Mouse (Mus musculus): ENCODE measurements around the gene Lbhd1.
"Not testable (repeated sequence)": the region's sequence is repeated elsewhere in the genome, so short reads cannot be mapped to it uniquely, and the experiment has no call there.

Gene Lbhd1

DNA sequence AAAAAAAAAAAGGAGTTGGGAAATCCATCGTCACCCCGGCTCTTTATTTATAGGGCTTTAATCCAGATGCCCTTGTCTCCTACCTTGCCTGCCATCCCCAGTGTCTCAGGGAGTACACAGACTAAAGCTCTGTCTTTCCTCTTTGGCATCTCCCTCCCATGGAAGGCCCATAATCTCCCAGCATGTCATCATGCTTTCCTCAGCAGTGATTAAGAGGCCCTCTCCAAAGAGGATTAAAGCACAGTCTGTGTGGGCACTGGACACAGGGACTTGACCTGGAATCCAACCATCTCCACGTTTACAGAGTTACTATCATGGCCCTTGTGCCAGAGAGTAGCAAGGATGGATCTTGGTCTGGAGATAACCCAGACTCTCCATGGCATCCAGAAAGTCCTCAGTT, at the start of gene Lbhd1, which contains the start of gene Gm49403:
Gene Lbhd1, plus strand, starts transcription at position 117 of the 400 bp plus-strand sequence.
Gene Gm49403, plus strand, starts transcription at position 315 of the 400 bp plus-strand sequence.
- no peak for DNase-seq (ENCODE audit: low spot score)

DNA sequence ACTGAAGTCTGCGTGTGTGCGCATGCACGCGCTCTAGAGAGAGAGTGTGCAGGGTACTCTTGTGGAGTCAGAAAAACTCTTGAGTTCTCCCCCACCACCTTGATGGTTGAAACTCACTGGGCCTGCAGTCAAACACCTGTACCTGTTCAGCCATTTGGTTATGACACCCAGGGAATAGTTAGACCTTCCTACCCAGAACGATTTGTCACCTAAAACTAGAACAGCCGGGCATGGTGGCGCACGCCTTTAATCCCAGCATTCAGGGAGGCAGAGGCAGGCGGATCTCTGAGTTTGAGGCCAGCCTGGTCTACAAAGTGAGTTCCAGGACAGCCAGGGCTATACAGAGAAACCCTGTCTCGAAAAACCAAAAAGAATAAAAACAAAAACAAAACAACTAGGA, 47.2 kb upstream of the Lbhd1 start:
- DNase-seq (ENCODE audit: low spot score): not testable (repeated sequence)

DNA sequence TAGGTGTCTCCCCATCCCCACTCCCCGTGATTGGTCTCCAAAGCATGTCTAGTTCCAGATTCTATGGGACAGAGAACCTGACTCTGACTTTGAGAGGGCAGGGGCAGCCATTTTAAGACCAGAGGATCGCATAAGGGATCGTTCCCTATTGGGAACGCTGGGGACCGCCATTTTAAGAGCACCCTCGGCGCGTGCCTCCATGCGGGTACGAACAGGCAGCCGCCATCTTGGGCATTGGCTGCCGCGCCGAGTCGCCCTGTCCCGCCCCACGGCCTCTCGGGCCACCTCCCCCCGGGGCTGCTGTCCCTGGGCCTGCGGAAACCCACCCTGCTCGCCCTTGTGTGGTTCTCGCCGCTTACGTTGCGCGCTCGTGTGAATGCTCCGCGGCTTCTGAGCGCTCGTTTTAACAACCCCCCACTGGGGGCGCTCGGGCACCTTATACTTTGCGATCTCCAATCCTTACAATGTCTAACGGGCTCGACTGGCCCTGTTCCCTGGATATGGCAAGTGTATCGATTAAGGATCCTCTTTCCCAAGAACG, 46.2 kb upstream of the Lbhd1 start, which contains the start of gene Bscl2:
Gene Bscl2, plus strand, starts transcription at position 217 of the 541 bp plus-strand sequence.
- no peak for DNase-seq (ENCODE audit: low spot score)

DNA sequence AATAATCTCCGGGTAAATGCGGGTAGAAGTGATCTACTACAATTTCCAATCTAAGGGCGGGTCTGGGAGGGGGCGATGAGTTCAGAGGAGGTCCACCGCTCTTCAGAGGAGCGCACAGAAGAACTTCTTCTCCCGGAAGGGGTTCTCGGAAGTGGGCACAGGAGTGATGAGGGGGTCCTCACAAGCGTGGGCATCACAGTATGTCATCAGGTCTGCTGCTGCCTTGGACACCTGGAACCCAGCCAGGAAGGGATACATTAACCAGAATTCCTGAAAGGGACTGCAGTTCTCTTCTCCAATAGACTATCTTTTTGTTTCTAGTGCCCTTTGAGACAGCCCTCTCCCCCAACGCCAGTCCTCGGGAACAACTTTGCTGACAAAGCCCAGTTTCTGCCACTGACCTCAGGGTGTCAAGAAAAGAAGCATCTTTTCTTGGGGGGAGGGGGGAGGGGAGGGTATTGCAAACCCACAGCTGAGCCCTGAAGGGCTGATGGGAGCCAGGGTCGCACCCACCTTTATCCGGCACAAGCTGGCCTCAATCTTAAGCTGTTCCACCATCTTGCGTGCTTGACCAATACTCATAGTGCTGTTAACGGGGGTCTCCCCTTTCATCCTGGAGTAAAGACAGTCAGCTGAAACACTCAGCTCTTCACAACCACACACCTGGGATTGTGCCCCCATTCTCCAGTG, 45.3 kb upstream of the Lbhd1 start:
- DNase-seq (ENCODE audit: low spot score): no peak

DNA sequence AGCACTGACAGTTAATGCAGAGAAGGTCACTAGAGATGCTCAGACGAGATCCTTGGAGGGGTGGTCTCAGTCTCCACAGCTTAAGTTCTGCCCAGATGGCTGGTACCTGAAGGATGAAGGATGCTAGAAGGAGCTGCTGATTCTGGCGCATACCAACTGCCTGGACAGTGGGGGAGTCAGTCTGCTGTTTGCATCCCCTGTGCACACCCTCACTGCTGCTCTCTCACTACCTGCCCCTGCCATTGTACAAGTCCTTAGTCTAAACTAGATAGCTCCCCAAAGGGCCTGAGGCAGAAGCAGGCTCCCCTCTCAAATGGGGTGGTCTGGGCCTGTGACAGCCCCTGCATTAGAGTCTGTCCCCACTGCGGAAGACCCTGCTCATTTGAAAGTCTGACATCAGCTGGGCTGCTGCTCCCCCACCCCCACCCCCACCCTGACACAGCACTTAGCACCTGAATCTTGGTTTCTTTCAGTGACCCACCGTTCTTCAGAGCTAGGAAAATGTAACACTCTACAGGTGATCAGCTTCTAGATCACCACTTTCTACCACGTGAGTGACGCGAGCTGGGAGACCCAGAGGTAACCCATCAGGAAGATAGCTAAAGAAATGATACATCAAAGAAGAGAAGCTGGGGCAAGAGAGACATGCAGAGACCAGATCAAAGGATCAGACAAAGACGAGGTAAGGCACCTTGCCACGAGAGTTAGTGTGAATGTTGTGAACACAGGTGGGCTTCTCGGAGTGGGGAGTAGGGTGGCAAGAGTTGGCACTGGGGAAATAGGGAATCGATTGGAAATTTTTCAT, 44.2 kb upstream of the Lbhd1 start, which contains the start of gene Gng3:
Gene Gng3, minus strand, starts transcription at position 92 of the 805 bp plus-strand sequence.
- DNase-seq (ENCODE audit: low spot score): no peak

DNA sequence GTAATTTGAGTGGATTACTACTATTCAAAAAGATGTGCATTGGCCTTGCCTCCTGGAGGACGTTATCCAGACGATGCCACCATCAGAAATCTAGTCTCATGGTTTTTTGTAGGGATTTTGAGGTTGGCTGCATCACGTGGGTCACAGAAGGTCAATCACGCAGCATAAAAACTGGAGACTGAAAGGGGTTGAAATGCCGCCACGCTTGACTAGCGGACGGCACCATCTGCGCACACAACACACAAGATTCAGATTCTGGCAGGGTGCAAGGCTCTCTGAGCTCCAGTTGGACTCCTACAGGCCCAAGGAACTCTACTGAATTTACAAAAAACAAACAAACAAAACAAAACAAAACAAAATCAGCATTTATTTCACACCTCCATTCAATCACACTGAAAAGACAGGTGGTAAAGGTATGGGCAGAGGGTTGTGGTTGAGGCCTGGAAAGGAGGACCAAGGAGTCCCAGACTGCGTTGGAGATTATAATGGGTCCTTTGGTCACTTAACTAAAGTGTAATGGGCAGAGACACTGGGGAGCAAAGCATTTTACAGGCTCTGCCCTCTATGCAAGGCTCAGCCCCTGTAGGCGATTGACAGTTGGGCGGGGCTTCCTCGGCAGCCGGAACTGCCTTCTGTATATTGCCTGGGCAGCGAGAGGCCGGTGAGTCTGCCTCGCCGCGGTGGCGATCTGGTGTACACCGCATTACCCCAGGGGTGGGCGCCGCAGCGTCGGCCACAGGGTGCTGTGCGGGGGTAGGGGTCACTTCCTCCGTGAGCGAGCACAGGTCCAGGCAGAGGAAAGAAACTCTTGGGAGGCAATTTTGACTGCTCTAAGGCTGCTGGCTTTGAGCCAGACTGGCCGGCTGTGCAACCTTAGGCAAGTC, 43.4 kb upstream of the Lbhd1 start:
- DNase-seq (ENCODE audit: low spot score): no peak

DNA sequence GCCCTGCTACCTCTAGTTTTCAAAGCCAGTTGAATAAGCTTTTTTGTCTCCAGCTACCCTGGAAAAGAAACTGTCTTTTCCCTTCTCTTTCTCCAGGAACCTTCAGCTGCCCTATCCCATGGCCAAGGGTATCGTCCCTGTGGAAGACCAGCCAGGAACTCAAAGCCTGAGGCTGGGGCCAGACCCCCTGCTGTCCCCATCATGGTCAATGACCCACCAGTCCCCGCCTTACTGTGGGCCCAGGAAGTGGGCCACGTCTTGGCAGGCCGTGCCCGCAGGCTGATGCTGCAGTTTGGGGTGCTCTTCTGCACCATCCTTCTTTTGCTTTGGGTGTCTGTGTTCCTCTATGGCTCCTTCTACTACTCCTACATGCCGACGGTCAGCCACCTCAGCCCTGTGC, 42.5 kb upstream of the Lbhd1 start:
- DNase-seq (ENCODE audit: low spot score): no peak

DNA sequence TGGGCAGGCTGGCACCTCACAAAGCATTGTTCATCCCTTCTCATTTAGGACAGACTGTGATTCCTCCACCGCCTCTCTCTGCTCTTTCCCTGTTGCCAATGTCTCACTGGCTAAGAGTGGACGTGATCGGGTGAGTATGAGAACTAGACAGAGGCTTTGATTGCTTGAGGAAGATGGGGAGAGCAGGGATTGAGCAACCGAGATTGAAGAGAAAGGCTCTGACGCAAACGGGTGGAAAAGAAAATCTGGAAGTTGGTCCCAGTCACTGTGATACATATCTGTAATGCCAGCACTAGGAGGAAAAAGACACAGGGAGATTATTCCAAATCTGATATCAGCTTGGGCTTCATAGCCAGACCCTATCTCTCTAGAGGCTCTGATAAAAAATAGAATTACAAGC, 40.6 kb upstream of the Lbhd1 start:
- no peak for DNase-seq (ENCODE audit: low spot score)

DNA sequence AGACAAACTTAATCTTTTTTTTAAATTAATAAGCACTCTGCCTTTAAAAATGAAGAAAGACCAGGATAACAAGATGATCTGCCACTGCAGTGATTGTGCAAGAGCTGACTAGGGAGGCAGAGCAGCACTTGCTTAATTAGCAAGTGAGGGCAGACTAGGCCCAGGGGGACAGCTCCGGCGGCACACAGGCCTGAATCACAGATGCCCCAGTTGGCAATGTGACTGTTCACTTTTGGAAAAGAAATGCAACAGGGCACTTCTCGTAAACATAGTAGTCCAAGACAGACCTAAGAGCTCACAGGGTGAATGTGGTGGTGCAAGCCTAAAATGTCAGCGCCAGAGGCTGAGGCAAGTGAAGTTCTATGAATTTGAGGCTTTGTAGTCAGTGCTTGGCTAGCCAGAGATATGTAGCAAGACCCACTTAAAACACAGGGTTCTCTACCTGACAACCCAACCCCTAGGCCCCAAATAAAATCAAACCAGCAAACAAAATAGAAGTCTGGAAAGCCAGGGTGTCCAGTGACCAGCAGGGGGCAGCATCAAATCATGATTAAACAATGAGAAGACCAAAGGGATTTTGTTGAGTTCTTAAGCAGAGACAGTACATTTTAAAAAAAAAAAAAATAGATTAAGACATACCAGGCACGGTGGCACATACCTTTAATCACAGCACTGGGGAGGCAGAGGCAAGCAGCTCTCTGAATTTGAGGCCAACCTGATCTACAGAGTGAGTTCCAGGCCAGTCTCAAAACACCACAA, 39.0 kb upstream of the Lbhd1 start:
- DNase-seq (ENCODE audit: low spot score): peak; percentile 53

DNA sequence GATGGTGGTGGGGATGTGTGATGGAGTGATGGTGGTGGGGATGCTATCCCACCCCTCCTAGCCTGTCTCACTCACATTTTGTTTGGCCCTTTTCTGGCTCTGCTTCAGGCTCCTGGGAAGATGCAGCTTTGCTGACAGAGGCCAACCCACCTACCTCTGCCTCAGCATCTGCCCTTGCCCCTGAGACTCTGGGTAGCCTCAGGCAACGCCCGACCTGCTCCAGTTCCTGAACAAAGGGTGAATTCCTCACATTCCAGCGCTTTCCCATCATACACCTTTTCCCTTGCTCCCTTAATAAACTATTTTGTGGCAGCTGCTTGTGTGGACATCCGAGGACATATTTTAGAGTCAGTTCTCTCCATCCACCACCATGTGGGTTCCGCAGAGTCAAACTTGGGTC, 35.2 kb upstream of the Lbhd1 start:
- no peak for DNase-seq (ENCODE audit: low spot score)

DNA sequence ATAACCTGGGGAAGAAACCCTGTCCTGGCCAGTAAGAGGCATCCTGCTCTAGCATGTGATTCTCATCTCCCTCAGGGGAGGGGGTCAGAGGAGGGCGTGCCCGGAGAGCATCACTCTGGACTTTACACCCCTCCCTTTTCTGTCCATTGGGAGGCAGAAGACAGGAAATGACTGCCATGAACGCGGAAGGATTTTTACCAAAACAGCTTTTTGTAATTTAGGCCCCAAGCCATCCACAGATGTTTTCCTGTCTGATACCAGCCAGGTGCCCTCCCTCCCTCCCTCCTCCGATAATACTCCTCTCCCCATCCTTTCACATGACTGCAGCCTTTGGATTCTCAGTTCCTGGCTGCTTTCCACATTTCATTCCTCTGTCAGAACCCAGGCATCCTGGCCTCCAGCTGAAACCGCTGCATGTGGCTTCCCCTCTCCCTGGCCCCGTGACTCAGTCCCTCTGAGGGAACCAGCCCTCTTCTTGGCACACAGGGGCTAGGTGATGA, 33.1 kb upstream of the Lbhd1 start, which contains the start of gene Lrrn4cl:
Gene Lrrn4cl, plus strand, starts transcription at position 367 of the 500 bp plus-strand sequence.
- DNase-seq (ENCODE audit: low spot score): no peak

DNA sequence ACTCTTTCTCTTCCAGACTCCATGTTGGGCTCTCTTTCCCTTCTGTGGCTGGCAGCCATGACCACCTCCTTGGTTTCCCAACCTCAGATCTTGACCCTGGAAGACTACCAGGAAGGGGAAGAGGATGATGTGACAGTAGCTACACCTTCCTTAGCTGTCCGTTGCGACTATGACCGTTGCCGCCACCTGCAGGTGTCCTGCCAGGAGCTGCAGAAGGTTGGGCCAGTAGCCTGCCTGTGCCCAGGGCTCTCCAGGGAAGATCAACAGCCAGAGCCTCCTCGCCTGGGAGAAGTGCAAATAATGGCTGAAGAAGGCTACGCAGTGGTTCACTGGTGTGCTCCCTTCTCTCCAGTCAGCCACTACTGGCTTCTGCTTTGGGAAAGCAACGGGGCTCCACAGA, 31.9 kb upstream of the Lbhd1 start:
- no peak for DNase-seq (ENCODE audit: low spot score)

DNA sequence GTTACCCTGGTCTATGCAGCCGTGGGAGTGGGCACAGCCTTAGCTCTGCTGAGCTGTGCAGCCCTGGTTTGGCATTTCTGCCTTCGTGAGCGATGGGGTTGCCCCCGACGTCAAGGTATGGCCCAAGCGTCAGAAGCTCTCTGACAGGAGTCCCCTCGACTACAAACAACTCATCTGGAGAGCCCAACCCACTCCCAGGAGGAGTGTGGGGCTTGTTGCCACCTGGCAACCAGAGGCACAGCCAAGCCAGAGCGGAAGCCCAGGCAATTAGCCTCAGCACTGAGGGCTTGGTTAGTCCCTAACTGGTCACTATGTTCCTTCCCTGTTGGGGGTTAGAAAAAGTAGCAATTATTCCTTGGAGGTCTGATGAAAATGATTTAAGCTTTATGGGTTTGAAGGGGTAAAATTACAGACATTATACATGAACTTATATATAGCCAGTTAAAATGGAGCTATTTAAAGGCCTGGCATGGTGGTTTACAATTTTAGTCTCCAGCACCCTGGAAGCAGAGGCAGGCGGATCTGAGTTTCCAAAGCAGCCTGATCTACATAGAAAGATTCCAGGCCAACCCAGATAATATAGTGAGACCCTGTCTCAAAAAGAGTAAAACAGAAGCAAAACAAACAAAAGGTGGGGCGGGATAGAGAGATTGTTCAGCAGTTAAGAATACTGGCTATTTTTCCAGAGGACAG, 31.1 kb upstream of the Lbhd1 start:
- DNase-seq (ENCODE audit: low spot score): no peak

DNA sequence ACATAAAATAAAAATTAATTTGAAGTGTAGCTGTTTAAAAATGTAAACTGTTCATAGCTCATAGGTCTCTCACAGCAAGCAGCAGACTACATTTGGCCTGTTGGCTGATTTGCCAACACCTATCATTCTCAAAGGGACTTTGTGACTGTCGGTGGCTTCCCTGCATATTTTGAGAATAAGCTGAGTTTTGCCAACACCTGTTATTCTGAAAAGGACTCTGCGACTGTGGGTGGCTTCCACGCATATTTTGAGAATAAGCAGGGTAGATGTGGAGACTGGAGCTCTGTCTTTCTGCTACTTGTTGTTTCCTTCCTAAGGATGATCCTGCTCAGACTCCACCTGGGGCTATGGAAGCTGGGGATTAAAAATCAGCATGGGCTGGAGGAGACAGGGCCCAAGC, 30.4 kb upstream of the Lbhd1 start:
- no peak for DNase-seq (ENCODE audit: low spot score)

DNA sequence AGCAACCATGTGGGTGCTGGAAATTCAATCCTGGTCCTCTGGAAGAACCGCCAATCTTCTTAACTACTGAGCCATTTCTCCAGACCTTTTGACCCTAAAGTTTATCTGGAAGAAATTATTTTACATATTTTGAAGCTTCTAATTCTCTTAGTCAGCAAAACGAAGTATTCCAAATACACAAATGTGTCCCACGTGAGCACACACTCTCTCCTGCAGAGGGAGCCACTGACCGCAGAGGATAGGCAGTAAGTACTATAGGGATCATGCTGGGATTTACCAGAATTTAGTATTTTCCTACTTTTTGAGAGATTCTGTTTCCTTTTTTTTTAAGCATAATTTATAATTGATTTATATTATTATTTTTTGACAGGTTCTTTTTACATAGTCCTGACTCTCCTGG, 25.8 kb upstream of the Lbhd1 start:
- no peak for DNase-seq (ENCODE audit: low spot score)

DNA sequence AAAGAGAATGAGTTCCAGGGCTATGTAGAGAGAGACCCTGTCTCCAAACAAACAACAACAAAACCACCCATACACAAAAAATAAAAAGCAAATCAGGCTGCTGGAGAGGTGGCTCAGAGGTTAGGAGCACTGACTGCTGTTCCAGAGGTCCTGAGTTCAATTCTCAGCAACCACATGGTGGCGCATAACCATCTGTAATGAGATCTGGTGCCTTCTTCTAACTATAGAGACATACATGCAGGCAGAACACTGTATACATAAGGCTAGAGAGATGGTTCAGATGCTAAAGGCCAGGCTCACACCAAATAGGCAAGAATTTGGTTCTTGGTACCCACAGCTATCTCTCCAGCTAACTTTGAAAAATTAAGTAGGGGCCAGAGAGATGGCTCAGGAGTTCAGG, 24.5 kb upstream of the Lbhd1 start:
- DNase-seq (ENCODE audit: low spot score): no peak

DNA sequence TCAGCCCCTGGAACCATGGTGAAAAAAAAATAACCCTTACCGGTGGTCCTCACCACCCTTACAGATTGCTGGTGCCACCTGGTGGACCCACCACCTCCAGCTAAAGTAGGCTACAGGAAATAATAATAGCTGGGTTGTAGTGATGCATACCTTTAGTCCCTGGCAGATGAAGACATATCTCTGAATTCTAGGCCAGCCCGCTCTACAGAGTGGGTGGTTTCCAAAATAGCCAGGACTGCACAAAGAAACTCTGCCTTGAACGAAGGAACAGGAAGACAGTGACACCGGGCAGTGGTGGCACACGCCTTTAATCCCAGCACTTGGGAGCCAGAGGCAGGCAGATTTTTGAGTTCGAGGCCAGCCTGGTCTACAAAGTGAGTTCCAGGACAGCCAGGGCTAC, 19.3 kb upstream of the Lbhd1 start:
- no peak for DNase-seq (ENCODE audit: low spot score)

DNA sequence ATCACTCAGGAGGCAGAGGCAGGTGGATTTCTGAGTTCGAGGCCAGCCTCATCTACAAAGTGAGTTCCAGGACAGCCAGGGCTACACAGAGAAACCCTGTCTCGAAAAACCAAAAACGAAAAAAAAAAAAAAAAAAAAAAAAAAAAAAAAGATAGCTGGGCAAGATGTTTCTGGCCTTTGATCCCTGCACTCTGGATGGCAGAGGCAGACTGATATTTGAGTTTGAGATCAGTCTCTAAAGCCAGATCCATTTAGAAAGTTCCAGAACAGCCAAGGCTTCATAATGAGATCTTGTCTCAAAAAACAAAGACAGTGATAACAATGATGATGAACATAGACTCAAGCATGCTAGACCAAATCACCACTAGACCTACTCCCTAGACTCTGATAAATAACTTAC, 13.2 kb upstream of the Lbhd1 start:
- DNase-seq (ENCODE audit: low spot score): not testable (repeated sequence)

DNA sequence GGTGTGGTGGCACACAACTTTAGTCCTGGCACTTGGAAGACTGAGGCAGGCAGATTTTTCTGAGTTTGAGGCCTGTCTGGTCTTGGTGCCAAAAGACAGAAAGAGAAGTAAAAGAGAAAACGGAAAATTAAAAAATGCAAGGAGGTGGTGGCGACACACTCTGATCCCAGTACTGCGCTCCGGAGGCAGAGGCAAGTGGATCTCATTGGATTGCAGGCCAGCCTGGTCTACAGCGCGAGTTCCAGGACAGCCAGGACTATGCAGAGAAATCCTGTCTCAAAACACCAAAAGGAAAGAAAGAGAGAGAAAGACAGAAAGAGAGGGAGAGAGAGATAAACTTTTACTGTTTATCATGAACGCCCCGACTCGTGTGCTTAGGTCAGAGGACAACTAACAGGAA, 12.7 kb upstream of the Lbhd1 start:
- no peak for DNase-seq (ENCODE audit: low spot score)
